Mouse (Mus musculus) mouse embryonic stem cell (cell line): ENCODE results near the gene Ccdc96.

Experiments used
- in situ Hi-C, 2 experiments: fragments of 300-500 bp; cut with MboI; formaldehyde crosslinking; loops; 1 replicate in 1 of 2; 3 replicates in 1 of 2; pipeline ENCODE4 v1.14.3; 2019 to 2020; ENCODE audit warnings: low sequenced_read_pairs in 2 of 2, low pct_unique_long_range_greater_than_20kb in 1 of 2, mixed read lengths in 1 of 2; ENCODE audit not compliant: unreplicated experiment in 1 of 2

Ccdc96 gene

DNA sequence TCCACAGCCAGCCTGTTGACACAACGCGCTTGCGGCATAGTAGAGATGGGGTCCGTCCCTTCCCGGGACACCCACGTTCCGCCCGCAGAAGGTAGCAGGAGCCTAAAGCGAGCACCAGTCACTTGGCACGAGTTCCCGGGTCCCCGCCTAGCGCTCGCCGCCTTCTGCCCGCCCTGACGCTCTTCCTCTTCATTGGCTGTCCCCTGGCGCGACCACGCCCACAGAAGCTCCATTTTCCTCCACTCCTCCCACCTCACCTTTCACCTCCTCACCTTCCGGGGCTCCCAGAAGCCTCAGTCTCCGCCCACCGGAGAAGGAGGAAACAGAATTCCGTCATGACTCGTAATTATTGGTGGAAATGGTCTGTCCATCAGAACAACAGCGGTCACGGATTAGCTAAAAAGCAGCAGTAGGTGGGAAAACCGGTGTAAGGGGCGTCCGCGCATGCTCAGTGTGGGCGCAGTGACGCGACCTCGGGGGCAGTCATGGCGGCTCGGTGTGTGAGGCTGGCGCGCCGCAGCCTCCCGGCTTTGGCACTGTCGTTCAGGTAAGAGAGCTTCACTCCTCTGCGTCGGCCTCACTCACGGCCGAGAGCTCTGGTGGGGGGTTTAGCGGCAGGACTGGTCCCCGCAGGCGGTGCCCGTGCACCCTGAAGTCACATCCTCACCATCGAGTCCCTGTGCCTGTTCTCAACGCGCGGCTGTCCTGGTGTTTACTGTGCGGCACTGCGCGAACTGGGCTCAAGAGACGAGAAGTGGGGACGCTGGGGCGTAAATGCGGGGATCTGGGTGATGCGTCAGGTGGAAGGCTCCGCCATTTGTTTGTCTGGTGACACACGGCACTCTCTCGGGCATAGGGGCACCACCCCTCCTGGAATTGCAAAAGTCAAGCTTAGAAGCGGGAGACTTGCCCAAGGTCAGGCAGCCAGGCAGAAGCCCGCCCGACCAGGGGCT is 19.4 kb upstream of the Ccdc96 start, which contains the start of gene Grpel1:
TSS of gene Grpel1 (plus strand) at position 290 of the 953 bp plus-strand sequence.
- in situ Hi-C loops: loop anchor here (10.0 kb wide), 1 partner anchor 280 kb away; the partner anchor contains the start of gene Bloc1s4 (in 2 of the 2)

DNA sequence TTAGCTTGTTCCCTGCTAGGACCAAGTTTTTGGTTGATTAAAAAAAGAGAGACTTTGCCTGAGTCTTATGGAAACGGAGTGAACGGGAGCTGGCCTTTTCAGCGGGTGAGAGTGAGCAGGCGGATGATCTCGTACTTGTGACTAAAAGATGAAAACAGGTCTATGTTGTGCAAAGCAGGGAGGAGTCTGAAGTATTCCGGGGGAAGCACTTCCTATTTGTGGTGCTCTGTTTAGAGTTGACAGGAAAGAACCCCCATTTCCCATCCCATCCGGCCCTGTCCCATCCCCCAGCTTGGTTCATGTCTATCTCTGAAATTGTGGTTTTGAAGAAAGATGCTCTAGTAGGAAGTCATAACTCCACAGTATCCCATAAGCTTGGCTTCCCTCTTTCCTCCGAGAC is 18.5 kb upstream of the Ccdc96 start:
- in situ Hi-C loops: loop anchor here (10.0 kb wide), 1 partner anchor 279 kb away; the partner anchor contains the start of gene Bloc1s4 (in 2 of the 2)

DNA sequence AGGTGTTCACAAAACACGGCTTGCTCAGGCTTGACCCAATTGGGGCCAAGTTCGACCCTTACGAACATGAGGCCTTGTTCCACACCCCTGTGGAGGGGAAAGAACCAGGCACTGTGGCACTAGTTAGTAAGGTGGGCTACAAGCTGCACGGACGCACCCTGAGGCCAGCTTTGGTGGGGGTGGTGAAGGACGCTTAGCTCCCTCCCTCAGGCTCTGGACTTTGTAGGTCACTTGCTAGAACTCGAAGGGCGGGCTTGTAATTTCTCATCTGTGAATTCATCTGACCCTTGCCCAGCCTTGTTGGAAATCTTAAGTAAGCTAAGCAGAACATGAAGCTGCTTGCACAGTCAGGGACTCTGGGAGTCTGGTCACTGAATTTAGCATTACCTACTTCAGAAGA is 13.2 kb upstream of the Ccdc96 start:
- in situ Hi-C loops: no loop called here

GRCm38 (mm10) chr5:36472876-36473655 is 11.3 kb upstream of the Ccdc96 start:
- in situ Hi-C loops: no loop called here

DNA sequence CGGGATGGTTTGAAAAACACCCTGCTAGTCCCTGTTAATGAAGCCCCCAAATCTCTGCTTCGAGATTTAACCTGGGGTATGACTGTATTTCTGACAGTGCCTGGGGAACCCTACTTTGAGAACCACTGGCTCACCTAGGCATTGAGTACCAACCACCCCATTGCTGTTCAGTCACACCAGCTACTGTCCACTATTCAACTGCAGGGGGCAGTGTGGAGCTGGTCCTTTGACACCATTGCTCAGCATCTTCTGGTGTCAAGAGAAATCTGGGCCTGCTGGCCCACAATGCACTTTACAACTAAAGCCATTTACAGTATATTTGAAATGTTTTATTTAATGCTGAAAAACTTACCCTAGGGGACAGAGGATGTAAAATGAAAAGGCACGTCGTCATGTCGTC is 10.1 kb upstream of the Ccdc96 start:
- in situ Hi-C loops: no loop called here

DNA sequence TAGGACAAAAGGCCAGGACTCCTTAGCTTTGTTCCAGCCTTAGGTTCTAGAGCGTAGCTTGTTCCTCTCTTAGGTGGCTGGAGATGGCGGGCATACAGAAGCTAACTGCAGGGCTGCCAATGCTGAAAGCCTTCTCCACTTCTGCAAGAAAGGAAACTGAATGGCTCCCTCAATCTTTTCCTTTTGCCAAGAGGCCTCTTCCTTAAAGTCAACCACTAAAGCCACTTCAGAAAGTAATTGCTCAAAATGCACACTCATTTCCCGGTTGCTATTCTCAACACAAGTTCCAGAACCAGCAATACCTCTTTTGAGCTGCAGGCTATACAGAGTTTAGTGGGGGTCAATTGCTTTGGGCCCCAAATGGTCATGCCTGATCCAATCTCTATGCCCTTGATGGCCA is 6.9 kb upstream of the Ccdc96 start:
- in situ Hi-C loops: no loop called here

DNA sequence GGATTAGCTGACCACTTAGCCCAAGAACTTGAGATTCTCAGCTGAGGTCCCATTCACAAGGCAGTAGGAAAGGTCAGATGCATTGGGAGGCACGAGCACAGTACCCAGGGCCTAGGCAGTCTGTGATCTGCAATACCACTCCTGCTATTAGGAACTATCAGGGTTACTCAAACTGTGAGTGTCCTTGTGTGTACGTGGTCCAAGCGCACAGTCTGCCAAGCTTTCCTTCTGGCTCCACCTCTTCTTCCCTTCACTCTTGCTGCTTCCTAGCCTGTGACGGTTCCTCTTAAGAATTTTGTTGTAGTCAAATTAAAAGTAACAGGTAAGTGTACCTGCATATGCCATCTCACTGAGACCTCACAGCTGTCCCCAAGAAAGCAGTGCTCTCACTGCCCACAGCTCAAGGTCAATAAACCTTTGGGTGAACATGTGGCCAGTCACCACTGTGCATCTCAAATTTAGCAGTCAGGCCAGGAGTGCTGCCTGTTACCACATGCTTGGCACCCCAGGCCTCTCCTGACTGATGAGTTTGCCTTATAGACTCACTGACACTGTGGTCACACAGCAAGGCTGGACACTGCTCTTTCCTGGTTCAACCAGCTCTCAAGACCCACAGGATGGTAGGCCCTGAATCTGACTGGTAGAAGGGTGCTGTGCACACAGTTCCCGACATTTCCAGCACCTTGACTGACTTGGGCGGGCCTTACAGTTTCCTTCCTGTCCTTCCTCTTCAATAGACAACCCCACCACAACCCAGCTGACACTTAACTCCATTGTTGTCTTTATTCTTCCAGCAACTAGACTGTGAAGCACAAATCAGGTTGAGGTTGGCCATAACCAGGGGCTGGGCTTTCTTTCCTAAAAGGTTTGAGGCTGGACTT is 5.6 kb upstream of the Ccdc96 start:
- in situ Hi-C loops: no loop called here

DNA sequence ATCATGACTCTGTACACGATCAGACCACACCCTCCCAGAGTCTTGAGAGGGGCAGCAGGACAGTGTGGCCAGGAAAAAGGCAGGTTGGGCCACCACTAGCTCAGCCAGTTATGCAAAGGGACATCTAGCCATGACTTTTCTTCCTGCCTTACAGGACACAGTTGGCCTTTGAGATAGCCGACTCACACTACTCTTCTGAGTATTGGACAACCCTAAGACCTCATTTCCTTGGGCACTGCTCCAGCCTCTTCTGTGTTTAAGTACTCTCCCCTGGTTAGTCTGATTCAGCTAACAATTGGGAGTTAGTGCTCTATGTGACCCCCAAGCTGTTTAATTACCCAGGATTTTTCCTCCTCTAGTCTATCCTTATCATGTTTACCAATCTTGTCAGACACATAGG is 4.7 kb upstream of the Ccdc96 start:
- in situ Hi-C loops: loop anchor here (5.0 kb wide), 1 partner anchor 103 kb away; no protein-coding TSS in a partner anchor

DNA sequence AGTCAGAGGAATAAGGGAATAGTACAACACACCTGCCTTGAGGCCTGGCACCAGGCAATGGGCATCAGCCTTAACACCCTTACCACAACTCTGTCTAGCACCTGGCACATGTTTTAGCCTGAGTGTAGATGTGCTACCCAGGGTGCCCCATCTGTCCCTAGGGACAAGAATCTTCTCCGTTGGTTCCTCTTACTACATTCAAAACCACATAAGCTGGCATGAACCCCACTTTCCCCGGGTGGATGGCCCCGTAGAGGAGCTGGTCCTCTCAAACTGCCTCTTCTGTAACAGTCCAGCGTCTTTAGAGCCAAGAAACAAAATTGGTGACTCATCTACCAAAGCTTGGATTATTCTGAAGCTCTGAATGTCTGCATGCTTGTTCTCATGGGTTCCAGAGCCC is 4.0 kb upstream of the Ccdc96 start:
- in situ Hi-C loops: loop anchor here (5.0 kb wide), 1 partner anchor 102 kb away; no protein-coding TSS in a partner anchor

DNA sequence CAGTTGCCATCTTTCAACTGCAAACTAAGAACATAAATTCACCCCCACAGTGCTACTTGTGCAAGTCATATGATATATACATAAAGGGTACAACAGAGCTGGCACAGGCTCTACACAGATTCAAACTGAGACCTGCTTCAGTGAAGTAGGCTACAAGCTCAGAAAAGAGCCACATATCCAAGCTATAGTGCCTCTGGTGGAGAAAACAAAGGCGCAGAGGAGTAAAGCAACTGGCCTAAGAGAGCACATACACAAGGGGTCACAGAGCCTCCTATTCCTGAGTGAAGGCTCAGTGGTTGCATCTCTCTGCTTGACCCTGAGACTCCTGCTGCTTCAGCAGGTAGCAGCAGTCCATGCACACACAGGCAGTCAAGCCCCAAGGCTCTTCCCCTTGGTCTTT is 3.3 kb upstream of the Ccdc96 start:
- in situ Hi-C loops: loop anchor here (5.0 kb wide), 1 partner anchor 101 kb away; no protein-coding TSS in a partner anchor

GRCm38 (mm10) chr5:36483203-36484101 is 936 bp upstream of the Ccdc96 start:
- in situ Hi-C loops: loop anchor here (5.0 kb wide), 1 partner anchor 99 kb away; no protein-coding TSS in a partner anchor

DNA sequence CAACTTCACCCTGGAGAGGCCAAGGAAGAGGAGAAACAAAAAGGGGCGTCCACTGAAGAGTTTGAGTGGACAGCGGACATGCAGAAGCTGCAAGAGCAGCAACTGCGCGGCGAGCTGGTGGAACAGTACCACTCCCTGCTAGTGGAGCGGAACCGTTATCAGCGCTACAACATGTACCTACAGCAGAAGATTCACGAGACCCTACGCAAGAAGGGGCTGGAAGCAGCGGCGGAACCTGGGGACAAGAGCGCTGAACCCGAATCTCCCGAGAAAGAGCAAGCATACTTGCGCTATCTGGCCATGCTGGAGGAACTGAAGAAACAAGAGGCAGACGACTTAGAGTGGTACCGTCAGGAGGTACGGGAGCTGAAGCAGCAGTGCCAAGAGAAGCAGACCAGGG is 918 bp downstream of the Ccdc96 start:
- in situ Hi-C loops: no loop called here

DNA sequence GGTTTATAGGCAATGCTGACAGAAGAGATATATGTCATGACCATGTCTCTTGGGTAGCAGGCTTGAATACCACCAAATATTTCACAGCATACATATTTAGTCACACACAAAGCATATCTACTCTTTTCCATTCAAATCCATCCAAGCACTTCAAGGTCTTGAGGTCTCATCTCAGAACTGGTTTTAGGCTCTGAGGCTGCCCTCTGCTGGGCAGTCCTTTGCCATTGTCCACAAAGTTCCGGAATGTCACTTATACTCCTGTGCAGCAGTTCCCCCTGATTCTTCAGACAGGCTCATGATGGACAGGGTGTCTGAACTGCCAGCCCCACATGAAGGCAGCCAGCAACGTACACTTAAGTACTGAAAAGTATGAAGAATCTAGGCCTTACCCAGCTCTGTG is 4.8 kb downstream of the Ccdc96 start:
- in situ Hi-C loops: no loop called here

DNA sequence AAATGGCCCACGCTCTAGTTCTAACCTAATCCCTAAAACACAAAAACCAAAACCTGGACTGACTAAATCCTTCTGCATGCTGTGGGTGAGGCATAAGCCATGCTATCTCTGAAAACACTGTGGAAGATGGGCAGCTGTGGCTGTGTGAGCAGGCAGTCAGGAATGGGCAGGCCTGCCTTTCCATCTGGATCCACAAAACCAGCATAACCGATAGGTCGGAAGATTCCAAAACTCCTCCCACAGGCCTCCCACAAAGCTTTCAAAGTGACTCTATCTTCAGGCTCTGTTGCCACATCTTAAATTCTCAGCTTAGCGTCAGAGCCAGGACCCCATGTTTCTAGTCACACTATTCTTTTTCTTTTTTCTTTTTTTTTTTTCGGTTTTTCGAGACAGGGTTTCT is 9.5 kb downstream of the Ccdc96 start:
- in situ Hi-C loops: no loop called here

GRCm38 (mm10) chr5:36494709-36495108 is 10.3 kb downstream of the Ccdc96 start:
- in situ Hi-C loops: no loop called here

GRCm38 (mm10) chr5:36505235-36505634 is 20.8 kb downstream of the Ccdc96 start:
- in situ Hi-C loops: no loop called here

DNA sequence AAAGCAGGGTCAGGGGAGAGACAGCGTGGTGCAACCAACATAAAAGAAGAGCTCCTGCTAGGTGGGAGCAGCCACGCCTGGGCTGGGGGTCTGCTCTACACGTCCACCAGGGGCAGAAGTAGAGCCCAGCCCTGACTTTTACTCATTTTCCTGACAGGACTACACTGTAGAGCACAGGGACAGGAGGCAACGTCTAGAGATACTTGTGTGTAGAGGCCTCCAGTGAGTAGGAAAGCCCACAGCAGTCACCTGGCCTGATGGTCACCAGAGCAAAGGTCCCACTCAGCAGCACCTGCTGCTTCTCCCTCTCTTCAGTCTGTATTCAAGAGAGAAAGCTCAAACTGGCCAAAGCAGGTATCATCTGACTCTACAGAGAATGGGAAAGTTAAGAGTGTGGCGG is 21.3 kb downstream of the Ccdc96 start:
- in situ Hi-C loops: no loop called here
